Mouse (Mus musculus): ENCODE data around the gene Idua. TPM values are rescaled to one million over a fixed set of nuclear protein-coding genes. Genes with fewer than 3 reads are reported as not detected.

The Idua gene
- total and polyA plus RNA-seq, 2 experiments, result 2.6 to 7.3 TPM

- no peak overlapping the region for H3K27ac ChIP-seq (replicated peaks; ENCODE audit: insufficient read depth, low read depth, low read length)
Observed at GRCm38 (mm10) chr5:108700346-108700745, 40.2 kb downstream of the Idua start.

GRCm38 (mm10) chr5:108701341-108702021 lies 41.4 kb downstream of the Idua start:
- Histone ChIP-seq H3K4me3 (ENCODE audit: insufficient read depth, low read depth, low read length) (no peak overlapping the region), H3K79me2 (ENCODE audit: control insufficient read depth, insufficient read depth, low read length) (peaks cover 5% of the 10 kb centered on the region; the same call in 1 of the 2 replicates), H3K27me3 (ENCODE audit: control insufficient read depth, insufficient read depth, low read length) (no peaks in the 10 kb centered on the region), H3K36me3 (ENCODE audit: control insufficient read depth, insufficient read depth, low read length) (peaks cover 4% of the 10 kb centered on the region; the same call in 1 of the 2 replicates), H3K27ac (replicated peaks; ENCODE audit: insufficient read depth, low read depth, low read length) (no peak overlapping the region), H3K4me1 (ENCODE audit: control insufficient read depth, insufficient read depth, low read length) (peaks cover under 1% of the 10 kb centered on the region; the same call in 1 of the 2 replicates), H3K9ac (ENCODE audit: low read depth, low read length) (no peak overlapping the region)
- no peak for DNase-seq (ENCODE audit: extremely low read depth, low read depth, low spot score)
- TF ChIP-seq CTCF (IDR thresholded peaks at IDR 0.05; ENCODE audit: low read depth, low read length) (no peak), POLR2A (IDR thresholded peaks at IDR 0.05; ENCODE audit: extremely low read depth, insufficient read depth, low read length) (no peak)
- 92% methylated on average over 10 of the region's 10 CpGs for WGBS

More at GRCm38 (mm10) chr5:108700346-108700745, 40.2 kb downstream of the Idua start:
- TF ChIP-seq POLR2A (IDR thresholded peaks at IDR 0.05; ENCODE audit: extremely low read depth, insufficient read depth, low read length), result no peak
- TF ChIP-seq CTCF (IDR thresholded peaks at IDR 0.05; ENCODE audit: low read depth, low read length), result no peak
- DNase-seq (ENCODE audit: extremely low read depth, low read depth, low spot score), result no peak
- Histone ChIP-seq H3K4me1 (ENCODE audit: control insufficient read depth, insufficient read depth, low read length) (peaks cover 7% of the 10 kb centered on the region), H3K79me2 (ENCODE audit: control insufficient read depth, insufficient read depth, low read length) (peaks cover 9% of the 10 kb centered on the region; the same call in 1 of the 2 replicates), H3K27me3 (ENCODE audit: control insufficient read depth, insufficient read depth, low read length) (no peaks in the 10 kb centered on the region), H3K9ac (ENCODE audit: low read depth, low read length) (no peak overlapping the region), H3K4me3 (ENCODE audit: insufficient read depth, low read depth, low read length) (no peak overlapping the region), H3K36me3 (ENCODE audit: control insufficient read depth, insufficient read depth, low read length) (peaks cover under 1% of the 10 kb centered on the region; the same call in 1 of the 2 replicates)
- WGBS, result 39% methylated on average over 3 of the region's 3 CpGs

- Histone ChIP-seq H3K27ac (replicated peaks; ENCODE audit: insufficient read depth, low read depth, low read length) (no peak overlapping the region), H3K9ac (ENCODE audit: low read depth, low read length) (no peak overlapping the region), H3K4me3 (ENCODE audit: insufficient read depth, low read depth, low read length) (no peak overlapping the region), H3K36me3 (ENCODE audit: control insufficient read depth, insufficient read depth, low read length) (peaks cover 4% of the 10 kb centered on the region; the same call in 1 of the 2 replicates), H3K4me1 (ENCODE audit: control insufficient read depth, insufficient read depth, low read length) (peaks cover 9% of the 10 kb centered on the region), H3K27me3 (ENCODE audit: control insufficient read depth, insufficient read depth, low read length) (no peaks in the 10 kb centered on the region), H3K79me2 (ENCODE audit: control insufficient read depth, insufficient read depth, low read length) (peaks cover 2% of the 10 kb centered on the region; the same call in 1 of the 2 replicates)
- WGBS, result 85% methylated on average over 12 of the region's 12 CpGs
- TF ChIP-seq POLR2A (IDR thresholded peaks at IDR 0.05; ENCODE audit: extremely low read depth, insufficient read depth, low read length) (no peak), CTCF (IDR thresholded peaks at IDR 0.05; ENCODE audit: low read depth, low read length) (no peak)
- no peak for DNase-seq (ENCODE audit: extremely low read depth, low read depth, low spot score)
Observed at GRCm38 (mm10) chr5:108703754-108704626, 43.9 kb downstream of the Idua start.

- H3K36me3 ChIP-seq (ENCODE audit: control insufficient read depth, insufficient read depth, low read length), result peaks cover 4% of the 10 kb centered on the region; the same call in 1 of the 2 replicates
- H3K27me3 ChIP-seq (ENCODE audit: control insufficient read depth, insufficient read depth, low read length), result no peaks in the 10 kb centered on the region
- peaks cover 15% of the 10 kb centered on the region for H3K4me1 ChIP-seq (ENCODE audit: control insufficient read depth, insufficient read depth, low read length)
- TF ChIP-seq CTCF (IDR thresholded peaks at IDR 0.05; ENCODE audit: low read depth, low read length) (no peak), POLR2A (IDR thresholded peaks at IDR 0.05; ENCODE audit: extremely low read depth, insufficient read depth, low read length) (no peak)
- 75% methylated on average over 2 of the region's 2 CpGs for WGBS
- no peak for DNase-seq (ENCODE audit: extremely low read depth, low read depth, low spot score)
- H3K79me2 ChIP-seq (ENCODE audit: control insufficient read depth, insufficient read depth, low read length), result no peaks in the 10 kb centered on the region
- peak overlapping the region; percentile 78 for H3K27ac ChIP-seq (replicated peaks; ENCODE audit: insufficient read depth, low read depth, low read length)
- no peak overlapping the region for H3K4me3 ChIP-seq (ENCODE audit: insufficient read depth, low read depth, low read length)
- H3K9ac ChIP-seq (ENCODE audit: low read depth, low read length), result no peak overlapping the region
Observed at GRCm38 (mm10) chr5:108707758-108708157, 47.6 kb downstream of the Idua start.

GRCm38 (mm10) chr5:108708419-108708818 lies 48.3 kb downstream of the Idua start:
- WGBS, result 31% methylated on average over 1 of the region's 1 CpGs
- no peaks in the 10 kb centered on the region for H3K79me2 ChIP-seq (ENCODE audit: control insufficient read depth, insufficient read depth, low read length)
- TF ChIP-seq POLR2A (IDR thresholded peaks at IDR 0.05; ENCODE audit: extremely low read depth, insufficient read depth, low read length) (no peak), CTCF (IDR thresholded peaks at IDR 0.05; ENCODE audit: low read depth, low read length) (no peak)
- H3K9ac ChIP-seq (ENCODE audit: low read depth, low read length), result no peak overlapping the region
- DNase-seq (ENCODE audit: extremely low read depth, low read depth, low spot score), result peak; percentile 96
- peaks cover 15% of the 10 kb centered on the region for H3K4me1 ChIP-seq (ENCODE audit: control insufficient read depth, insufficient read depth, low read length)
- no peak overlapping the region for H3K4me3 ChIP-seq (ENCODE audit: insufficient read depth, low read depth, low read length)
- H3K27ac ChIP-seq (replicated peaks; ENCODE audit: insufficient read depth, low read depth, low read length), result peak overlapping the region; percentile 78
- H3K36me3 ChIP-seq (ENCODE audit: control insufficient read depth, insufficient read depth, low read length), result peaks cover 4% of the 10 kb centered on the region; the same call in 1 of the 2 replicates
- no peaks in the 10 kb centered on the region for H3K27me3 ChIP-seq (ENCODE audit: control insufficient read depth, insufficient read depth, low read length)
